Mouse (Mus musculus) kidney, postnatal 14 days (tissue): ENCODE results near the gene Nav2.
A peak's percentile ranks its signal among the peaks of the same experiment; 100 is the strongest.

ENCODE experiments used
- DNase-seq: peaks from one replicate; pipeline ENCODE4 v3.0.0; 2022; ENCODE audit warnings: mixed read lengths

The Nav2 gene

DNA sequence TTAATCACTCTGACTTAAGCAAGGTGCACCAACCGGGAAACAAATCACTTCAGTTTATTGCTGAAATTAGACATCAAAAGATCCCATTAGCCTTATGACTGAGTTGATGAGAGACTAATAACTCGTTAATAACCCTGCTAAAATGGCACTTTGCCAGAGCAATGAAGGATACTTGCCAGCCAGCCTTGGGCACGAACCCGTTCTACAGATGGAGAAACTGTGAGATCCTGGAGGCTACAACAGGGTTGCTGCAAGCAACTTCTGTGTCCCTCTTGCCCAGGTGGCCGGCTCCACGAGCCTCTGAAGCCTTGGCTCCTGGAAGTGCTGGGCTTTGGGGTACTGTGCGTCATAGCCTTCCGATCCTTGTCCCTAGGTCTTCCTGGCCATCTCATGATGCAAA, 681.1 kb downstream of the Nav2 start:
- DNase-seq, result no peak

DNA sequence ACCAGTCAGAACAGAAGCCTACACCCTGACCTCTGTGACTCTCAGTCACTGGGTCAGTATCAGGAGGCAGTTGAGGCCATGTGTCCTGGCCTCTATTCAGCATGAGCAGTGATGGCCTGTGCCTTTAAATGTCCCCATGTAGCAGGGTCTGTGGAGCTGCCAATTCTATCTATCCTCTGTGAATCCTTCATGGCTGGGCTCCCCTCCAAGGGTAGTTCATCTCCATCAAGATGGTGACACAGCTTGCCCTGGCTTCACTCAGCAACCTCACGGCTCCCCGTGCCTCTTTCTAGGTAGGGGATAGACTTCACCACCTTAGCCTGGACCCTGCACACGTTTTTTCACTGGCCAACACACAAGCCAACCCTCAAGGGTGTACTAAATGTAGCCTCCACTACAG, 689.3 kb downstream of the Nav2 start:
- no peak for DNase-seq

DNA sequence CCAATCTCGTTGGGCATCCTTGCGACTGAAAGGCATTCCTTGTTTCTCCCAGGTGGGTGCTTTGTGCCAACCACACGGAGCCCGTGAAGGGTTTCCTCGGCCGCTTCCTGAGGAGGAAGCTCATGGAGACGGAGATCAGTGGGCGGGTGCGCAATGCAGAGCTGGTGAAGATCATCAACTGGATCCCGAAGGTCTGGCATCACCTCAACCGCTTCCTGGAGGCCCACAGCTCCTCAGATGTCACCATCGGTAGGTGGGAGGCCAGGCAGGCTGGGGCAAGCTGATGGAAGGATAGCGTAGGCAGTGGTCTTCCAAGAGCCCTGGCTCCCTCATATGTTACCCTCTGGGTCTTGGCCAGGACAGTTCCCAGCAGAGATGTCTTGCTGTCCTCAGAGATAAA, 689.7 kb downstream of the Nav2 start:
- no peak for DNase-seq

DNA sequence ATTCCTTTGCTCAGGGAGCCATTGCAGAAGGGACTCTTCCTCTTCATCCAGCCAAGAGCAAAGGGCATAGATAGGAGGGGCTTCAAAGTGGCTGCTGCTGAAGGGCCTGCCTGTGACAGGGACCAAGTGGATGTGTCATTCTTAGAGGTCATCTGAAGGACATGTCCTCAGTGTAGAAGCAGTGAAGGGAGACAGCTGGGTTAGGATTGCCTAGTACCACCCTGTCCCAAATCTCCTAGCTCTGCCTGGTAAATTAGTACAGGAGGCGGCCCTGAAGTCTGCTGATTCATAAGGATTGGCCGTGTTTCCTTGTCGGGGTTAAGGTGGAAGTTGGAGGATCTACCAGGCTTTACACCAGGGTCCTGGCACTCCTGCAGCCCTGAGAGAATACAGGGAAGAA, 691.4 kb downstream of the Nav2 start:
- no peak for DNase-seq

DNA sequence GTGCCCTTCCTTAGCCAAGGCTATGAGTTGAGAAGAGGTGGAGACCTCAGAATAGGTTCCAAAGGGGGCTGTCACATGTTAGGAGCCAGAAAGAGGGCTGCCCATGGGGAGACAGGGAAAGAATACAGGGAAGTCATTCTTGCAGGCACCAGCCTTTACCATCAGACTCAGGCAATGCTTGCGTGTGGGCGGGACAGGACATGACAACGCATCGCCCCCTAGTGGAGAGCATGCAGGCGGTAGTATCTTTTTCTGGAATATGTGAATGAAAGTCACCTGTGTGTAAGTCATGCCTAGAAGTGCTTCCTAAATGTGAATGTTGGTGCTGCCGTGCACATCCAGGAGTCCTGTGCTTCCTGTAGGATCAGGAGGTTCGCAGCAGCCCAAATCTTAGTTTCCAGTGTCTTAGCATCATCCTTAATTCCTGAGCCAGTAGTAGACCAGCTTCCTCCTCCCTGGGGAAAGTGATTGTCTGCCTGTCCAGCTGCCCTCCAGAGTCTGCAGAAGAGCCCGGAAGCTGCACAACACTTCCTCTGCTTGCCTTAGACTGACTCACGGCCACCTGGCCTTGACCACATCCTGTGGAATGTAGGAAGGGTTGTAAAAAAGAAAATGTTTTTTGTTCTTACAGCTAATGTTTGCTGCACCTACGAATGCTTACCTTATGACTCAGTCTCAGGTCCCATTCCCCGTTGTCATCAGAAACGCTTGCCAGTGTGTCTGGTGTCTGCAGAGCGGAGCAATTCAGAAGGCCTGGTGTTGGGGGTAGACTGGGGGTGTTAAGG, 692.9 kb downstream of the Nav2 start:
- peak; percentile 73 for DNase-seq

DNA sequence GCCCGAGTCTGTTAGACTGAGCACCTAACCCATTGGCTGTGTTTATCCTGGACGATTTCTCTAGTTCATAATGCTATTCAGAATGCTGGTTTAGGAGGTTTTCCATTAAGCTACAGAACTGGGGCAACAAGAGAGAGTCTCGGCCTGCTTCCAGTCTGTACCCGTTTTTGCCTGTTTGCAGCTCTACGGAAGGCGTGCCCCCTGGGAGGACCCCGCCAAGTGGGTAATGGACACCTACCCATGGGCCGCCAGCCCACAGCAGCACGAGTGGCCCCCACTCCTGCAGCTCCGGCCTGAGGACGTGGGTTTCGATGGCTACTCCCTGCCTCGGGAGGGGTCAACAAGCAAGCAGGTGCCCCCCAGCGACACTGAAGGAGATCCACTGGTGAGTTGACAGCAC, 695.7 kb downstream of the Nav2 start:
- DNase-seq, result no peak

DNA sequence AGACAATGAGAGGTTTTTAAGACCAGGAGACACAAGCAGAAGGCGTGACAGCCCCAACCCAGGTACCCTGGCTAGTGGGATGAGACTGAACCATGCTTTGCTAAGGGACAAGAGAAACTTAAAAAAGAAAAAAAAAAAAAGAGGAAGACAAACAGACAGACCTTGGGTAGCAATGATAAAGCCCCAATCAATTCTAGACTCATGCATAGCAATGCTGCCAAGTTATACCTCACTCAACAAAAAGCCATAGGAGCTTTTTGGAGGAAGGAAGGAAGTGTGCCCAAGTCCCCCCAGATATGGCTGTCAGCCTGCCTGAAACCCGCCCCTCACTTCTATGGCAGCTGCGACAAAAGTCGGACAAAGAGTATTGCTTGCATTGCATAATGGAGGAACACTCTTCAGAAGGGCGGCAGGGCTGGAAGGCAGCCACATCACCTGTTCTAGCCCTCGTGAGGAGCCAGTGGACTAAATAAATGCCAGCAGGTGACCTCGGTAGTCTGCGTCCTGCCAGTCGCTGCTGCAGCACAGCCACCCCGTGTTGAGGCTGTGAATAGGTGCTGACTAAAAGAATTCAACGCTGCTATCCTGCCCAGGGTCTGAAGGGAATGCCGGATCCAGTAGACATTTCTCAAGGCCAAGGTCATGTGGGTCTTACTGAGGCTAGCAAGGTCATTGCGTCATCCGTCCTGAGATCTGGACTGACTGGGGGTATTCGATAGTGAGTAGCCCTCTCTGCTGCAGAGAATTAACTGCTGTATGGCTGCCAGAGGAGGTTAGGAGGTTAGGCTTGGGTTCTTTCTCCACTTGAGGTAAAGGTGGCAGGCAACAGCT, 696.7 kb downstream of the Nav2 start:
- DNase-seq, result no peak

DNA sequence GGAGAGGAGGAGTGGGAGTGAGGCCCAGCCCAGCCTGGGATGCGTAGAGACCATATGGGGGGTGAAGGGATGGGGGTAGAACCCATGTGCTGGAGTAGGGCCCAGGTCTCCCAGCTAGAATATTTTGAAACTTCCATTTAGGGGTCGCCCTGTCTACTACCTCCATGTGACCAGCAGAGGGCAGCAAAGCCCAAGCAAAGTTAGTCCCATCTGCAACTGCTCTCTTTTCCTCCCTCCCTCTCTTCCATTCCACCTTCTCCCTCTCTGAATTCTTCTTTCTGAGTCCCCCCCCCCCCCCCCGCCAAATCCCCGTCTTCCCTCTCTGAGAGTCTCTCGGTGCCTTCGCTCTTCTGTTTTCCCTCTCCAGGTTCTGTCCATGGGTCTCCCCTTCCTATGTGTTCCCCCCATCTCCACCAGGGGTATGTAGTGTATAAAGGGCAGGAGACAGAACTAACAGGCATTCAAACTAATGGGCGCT, 707.8 kb downstream of the Nav2 start:
- DNase-seq, result peak; percentile 68

DNA sequence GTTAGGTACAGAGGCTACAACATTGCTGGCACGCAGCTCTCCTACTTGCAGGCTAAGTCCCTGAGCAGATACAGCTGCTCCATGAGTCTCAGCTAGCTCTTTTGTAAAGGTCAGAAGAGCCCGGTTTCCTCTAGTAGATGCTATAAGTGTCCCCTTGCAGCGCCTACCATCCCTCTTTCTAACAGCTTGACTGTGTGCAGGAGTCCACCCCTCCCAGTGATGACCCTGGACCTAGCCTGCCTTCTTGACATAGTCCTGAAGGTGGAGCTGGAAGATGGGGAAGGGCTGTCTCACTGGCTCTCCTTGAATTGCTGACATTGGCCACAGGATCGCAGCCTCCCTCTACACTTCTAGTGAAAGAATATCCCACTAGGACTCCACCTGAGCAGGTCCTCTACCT, 708.6 kb downstream of the Nav2 start:
- no peak for DNase-seq

DNA sequence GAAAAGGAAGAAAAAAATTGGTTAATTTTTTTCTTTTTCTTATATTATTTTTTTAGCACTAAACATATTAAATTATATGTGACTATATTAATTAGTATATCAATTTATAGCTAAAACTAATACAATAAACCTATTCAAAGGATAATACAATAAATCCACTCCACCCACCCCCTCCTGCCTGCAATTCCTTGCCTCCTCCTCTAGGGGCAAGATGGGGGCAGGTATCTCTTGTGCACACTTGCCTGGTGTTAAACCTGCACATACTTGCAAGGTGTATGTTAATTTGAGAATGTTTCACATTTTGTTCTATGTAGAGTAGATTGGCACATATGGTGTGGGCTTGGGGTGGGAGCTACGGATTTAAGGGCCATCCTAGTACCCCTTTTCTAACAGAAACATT, 711.6 kb downstream of the Nav2 start:
- no peak for DNase-seq

DNA sequence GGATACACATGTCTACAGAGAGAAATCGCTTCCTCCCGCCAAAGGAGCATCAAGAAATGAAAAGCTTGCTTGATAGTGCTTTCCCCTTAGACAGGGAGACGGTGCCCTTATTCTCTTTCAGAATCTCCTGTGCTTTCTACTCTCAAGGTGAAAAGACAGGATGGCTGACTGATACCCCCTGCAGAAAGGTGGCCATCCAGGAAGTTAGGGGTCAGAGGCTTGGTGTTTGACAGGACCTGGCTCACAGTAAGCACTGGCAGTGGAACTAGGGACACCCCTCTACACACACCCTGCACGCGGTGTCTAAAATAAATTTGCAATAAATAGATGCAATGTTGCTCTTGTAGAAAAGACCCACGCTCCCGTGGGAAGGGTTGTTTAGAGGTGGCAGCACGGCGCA, 723.4 kb downstream of the Nav2 start:
- DNase-seq, result no peak

DNA sequence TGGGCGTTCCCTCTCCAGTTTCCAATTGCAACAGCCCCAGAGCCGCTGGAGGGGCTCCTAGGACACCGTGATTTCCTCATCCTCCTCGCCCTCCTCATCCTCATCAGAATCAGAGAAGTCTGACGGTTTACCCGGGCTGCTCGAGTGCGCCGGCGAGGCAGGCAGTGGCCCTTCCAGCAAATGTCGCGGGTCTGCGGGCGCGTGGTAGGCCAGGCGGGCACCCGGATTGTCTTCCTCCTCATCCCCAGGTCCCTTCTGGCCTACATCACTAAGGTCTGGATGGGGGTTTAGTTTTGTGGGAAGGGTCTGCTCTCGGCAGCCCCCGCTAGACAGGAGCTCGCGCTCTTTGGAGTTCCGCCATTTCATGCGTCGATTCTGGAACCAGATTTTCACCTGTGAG, 723.9 kb downstream of the Nav2 start:
- DNase-seq, result no peak

DNA sequence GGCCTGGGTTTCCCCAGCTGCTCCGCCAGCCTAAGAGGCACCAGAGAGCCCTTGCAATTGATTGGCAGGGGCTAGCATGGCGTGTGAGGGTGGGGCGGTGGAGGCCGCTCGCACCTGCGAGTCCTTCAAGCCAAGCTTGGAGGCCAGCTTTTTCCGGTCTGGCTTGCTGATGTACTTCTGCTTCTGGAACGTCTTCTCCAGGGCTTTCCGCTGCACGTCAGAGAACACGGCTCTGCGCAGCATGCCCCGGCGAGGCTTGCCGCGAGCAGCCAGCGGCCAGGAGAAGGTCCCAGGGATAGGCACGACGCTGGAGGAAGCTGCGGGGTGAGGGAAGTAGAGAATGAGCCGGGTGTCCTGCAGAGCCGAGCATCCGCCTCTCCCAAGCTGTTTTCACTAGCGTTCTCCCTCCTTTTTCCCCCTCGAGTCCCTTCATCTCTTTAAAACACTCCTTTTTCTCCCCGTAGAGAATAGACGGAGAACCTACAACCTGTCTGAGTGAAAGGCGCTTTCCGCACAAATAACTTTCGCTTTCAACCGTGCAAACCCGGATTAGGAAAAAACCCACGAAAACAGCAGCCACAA, 725.0 kb downstream of the Nav2 start:
- DNase-seq, result no peak

DNA sequence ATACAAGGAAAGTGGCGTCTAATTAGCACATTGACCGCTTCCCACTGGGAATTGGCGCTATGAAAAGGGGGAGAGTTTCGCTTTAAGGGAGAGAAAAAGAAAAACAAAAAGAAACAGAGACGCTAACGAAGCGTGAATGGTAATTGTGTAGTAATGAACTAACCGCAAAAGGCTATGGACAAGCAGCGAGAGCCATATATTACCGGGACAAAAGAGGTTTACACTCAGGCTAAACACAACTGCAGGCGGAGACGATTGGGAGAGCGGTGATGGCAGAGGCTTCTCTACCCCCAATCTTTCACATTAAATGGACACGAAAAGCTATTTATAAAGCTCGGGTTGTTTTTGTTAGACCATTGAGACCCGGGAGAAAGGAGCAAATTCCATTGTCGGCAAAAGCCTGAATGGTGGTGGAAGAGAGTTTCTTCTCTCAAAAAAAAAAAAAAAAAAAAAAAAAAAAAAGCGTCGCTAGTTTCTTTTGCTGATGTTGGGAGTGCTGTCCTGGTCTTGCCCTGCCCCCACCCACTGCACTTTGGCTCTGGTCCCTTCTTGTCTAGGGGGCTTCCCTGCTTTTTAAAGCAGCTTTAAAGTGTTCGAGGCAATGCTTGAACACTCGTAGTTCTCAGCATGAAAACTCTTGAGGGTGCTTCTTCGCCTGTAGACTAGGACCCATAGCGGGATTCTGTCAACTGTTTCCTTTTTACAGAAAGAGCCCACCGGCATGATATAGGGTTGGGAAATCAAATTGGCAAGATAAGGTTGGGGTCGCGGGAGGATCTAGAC, 726.0 kb downstream of the Nav2 start:
- no peak for DNase-seq

DNA sequence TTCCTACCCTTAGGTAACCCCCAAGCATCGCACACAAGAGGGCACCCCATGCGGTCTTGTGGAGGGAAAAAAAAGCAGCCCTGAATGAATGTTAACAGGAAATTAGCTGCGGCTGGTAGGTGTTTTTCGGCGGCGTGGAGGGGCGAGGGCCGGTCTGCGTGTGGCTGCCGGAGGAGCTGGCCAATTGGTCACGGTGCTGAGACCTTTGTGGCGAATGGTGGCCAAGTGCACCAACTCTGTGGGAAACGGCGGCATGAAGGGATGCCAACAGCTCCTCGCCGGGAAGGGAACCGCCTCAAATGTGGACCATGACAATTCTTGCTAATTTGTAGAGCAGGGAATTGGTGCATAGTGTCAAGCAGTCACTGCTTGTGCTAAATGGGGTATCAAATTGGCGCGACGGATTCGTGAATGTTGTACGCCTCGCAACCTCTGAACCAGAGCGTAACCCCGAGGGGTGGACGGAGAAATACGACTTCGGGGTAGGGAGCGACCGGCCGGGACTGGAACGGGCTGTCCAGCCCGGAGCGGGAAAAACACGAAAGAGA, 726.6 kb downstream of the Nav2 start:
- no peak for DNase-seq

DNA sequence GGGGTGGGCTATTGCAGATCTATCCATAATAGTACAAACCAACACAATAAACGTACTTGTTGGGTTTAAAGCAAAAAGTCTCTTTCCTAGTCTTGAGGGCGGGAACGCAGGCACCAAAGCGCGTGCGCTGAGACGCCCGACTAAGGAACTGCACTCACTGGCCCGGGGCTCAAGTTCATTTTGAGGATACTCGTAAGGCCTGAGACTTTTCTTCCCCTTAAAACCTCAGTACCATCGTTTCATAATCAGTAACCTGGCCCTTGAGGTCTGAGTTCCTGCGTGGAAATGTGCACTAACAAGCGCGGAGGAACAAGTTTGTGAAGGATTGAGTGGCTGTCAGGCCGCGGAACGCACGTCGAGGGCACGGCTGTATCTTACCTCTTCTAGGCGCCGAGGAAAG, 727.5 kb downstream of the Nav2 start:
- DNase-seq, result no peak

DNA sequence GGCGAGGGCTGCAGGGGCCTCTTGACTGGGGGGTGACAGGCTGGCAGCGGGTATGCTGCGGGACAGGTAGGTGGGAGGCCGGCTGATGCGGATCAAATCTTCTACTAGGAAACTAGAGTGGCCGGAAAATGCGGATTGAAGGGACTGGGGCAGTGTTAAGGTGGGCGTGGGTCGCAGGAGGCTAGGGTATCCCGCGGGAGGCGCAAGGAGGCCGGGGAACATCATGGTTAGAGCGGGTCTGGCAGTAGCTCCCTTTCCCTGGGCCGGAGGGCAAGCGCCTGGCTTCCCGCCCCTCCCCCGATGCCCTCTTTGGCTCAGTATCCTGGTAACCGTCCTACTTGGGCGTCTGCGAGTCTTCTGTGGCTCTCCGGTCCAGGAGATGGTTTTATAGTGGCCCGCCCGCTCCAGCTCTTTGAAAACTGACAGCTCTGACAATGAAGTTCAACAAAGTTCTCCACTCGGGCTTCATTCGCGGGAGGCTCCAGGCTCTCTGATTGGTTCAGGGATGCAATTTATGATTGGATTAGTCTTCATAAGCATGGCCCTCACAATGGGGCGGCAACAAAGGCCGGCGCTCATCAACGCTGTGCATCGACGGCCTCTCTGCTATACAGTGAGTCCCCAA, 728.1 kb downstream of the Nav2 start, which contains the start of gene Dbx1:
Dbx1 (minus strand) TSS at position 359 of the 625 bp plus-strand sequence.
- DNase-seq, result no peak

DNA sequence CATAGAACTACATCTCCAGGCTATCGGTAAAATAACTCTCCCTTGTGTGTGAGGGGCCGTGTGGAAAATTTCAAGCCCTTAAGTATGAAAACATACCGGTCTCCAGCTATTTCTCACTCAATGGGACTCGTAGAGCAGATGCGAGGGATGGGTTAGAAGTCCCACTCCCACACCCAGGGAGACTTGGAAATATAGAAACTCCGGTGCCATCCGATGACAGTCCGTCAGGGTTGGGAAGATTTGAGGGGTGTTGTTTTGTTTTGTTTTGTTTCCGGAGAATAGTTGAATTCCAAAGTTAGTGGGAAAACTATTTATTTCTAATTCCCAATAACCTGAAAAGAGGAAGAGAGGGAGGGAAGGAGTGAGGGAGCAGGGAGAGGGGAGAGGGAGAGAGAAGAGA, 728.8 kb downstream of the Nav2 start:
- DNase-seq, result no peak

DNA sequence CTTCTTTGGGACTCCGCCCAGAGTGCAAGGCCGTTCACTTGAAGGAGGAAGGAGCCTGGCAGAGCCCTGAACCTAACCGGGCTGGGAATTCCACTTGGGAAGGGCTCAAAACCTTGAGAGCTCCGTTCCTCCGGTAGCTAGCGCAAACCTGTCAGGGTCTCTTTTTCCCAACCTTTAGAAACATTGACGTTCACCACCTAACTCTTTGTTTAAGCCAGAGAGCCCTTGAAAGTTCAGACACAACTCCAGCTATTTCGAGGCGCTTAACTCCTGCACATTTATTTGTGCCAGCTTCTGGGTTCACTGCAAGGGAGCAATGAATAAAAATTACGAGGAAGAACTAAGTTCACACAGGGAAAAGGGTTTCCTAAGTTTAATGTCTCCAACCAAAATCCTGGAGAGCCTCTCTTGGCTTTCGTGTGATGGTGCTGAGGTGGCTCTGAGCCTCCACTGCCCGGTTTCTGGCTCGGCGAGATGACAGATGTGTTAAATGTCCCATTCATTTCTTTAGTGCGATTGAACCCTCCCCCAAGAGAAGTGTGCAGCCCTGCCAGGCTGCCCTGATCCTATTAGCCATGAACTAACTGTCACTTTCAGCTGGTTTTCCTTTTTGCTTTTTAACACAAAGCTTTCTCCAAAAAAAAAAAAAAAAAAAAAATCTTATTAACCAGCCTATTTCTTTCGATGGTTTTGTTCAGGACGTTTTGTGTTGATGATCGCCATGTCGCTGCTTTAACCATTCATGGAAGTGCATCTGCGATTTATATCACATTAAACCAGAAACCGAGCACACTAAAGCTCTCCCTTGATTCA, 729.5 kb downstream of the Nav2 start:
- DNase-seq, result no peak

DNA sequence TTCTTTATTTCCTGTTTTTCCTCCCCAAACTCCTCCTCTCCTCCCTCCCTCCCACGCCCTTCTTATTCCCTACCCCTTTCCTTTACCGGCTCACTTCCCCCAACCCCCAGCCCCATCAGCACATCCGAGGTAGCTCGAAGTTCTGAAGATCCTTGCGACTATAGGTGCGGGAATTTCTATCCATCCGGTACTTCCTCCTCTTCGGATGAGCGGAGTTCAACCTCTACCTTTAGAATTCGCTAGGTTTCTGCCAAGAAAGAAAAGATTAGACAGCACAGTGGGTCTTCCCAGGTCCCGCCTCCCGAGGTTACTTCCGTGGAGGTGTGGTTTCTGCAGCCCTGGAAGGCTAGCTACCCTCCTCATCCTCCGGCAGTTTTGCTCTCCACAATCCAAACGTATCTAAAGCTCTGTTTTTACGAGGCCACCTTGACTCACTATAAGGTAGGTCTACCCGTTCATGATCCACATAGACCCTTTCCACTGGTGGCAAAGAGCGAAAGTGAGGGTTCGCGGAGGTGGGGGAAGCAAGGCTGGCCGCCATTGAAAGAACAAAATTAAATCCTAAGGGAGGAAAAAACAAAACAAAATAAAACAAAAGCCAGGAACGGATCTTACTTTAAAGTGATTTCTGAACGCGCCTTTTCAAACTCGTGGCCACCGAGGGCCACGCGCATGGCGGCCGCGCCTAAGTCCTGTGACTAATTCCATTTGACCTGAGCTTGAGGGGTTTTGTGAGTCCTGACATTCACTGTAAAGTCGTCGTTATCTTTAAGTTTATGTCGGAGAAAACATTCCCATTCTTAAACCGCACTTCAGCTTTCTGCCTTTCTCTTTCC, 730.6 kb downstream of the Nav2 start:
- DNase-seq, result no peak
